Mouse (Mus musculus): ENCODE data around the gene Sh3tc1.

Sh3tc1 gene

GRCm38 (mm10) chr5:35739536-35740278 is at the start of gene Sh3tc1:
Sh3tc1 (minus strand) TSS chr5:35739987.
- 68% methylated on average over 10 of the region's 10 CpGs for WGBS

GRCm38 (mm10) chr5:35788719-35789118 is 48.9 kb upstream of the Sh3tc1 start:
- 74% methylated on average over 6 of the region's 6 CpGs for WGBS

GRCm38 (mm10) chr5:35787847-35788246 is 48.1 kb upstream of the Sh3tc1 start:
- 43% methylated on average over 12 of the region's 12 CpGs for WGBS

GRCm38 (mm10) chr5:35785853-35786252 is 46.1 kb upstream of the Sh3tc1 start:
- WGBS, result 54% methylated on average over 7 of the region's 7 CpGs

GRCm38 (mm10) chr5:35782648-35783180 is 42.9 kb upstream of the Sh3tc1 start:
- WGBS, result 54% methylated on average over 10 of the region's 10 CpGs

DNA sequence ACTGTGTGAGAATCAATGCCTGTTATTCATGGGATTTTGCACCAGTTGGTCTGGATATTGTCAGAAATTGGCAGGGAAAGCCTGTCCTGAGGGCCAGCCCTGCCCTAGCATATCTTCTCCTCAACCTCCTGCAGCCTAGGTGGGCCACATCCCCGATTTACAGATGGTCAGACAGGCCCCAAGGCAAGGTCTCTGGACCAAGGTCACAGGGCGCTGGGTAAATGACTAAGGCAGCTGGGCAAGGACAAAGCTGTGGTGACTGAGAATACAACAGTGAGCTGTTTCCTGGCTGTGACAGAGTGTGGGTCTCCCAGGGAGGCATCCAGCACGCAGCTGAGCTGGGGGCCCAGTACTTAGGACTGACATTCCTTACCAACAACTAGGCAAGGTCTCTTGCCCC is 41.3 kb upstream of the Sh3tc1 start:
- 73% methylated on average over 3 of the region's 3 CpGs for WGBS

DNA sequence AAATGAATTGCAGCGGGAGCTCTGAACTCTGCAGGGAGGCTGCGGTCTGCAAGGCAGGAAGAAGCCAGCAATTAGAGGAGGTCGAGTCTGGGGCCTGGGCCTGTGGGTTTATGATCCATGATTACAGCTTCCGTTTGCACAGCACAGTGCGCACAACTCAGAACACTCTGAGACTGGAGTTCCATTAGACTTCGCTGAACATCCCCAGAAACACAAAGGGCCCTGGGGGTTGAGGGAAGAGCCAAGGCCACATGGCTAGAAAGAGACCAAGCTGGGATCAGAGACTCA is 34.3 kb upstream of the Sh3tc1 start:
- WGBS, result 76% methylated on average over 6 of the region's 6 CpGs

DNA sequence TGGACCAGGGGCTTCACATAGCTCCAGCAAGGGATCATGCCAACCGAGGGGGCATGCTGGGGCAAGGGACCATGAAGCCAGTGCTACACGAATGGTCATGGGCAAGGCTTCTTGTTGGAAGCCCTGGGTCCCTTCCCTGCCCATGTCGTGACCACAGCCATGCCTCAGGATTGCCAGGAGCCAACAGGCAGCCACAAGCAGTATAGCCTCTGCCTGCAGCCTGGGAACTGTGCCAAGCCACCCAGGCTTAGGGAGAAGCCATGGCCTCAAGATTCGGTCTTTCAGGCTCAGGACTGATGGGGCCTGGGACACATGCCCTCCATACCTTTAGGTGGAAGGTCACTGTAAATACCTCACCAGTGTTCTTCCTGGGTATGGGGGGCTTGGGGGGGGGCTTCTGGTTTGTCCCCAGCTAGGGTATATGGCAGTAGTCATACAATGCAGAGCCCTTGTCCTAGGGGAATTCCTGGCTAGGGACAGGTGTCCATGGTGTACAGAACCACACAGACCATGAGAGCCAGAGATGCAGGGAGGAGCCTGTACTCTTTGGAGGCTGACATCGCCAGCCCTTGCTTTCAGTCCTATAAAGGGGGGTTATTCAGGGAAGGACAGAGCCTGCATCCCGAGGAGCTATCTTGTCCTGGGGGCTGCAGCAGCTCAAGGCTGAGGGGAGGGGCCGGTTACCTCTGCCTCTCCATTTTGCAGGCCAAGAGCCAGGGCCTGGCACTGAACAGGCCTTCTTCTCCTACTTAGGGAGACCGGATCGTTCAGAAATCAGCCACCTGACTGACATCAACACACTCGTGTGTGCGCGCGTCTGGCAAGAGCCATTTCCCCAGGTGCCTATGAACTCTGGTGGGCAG is 33.7 kb upstream of the Sh3tc1 start:
- 65% methylated on average over 13 of the region's 13 CpGs for WGBS

- WGBS, result 43% methylated on average over 14 of the region's 14 CpGs
These were observed 31.3 kb upstream of the Sh3tc1 start for GRCm38 (mm10) chr5:35770891-35771663.

DNA sequence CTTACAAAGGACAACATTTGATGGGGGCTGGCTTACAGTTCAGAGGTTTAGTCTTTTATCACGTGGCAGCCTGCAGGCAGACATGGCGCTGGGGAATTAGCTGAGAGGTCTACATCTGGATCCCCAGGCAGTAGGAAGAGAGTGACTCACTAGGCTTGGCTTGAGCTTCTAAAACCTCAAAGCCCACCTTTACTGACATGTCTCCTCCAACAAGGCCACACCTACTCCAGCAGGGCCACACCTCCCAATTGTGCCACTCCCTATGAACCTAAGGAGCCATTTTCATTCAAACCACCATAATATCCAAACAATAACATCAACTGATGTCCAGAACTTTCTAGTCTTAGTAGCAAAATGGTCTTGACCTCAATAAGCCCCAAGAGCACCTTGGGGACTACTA is 30.5 kb upstream of the Sh3tc1 start:
- 80% methylated on average over 2 of the region's 2 CpGs for WGBS

DNA sequence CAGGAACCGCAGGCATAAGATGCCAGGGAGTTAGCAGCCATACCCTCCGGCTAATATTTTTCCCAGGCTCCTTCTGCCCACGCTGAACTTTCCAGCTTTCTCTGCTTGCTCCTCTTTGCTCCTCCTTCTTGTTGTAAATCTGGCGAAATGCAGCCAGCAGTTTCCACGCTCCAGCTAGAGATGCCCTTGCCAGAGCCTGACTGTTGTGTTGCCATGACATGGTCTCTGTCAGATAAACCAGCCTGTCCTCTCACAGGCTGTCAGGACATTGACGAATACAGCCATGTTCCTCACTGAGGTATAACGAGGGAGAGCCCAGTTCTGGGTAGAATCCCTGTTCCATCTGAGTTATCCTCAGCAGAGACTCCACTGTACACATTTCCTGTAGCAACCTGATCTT is 29.2 kb upstream of the Sh3tc1 start:
- WGBS, result 75% methylated on average over 7 of the region's 7 CpGs

DNA sequence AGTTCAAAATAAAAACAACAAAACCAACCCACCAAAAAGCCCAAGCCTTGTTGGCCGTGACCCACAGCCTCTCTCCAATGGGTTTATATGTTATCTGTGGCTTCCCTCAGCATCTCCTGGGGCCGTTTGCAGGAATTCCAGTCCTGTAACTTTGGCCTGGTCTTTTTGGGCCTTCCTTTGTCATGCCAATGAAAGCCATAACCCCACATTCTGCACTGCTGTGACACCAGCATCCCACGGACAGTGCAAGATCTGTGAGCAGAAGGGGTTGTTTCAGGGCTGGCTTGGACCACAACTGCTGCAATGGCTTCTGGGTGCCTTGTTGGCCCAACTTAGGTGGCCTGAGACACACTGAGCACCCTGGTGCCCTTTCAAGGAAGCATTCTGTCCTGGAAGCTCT is 28.7 kb upstream of the Sh3tc1 start:
- WGBS, result 69% methylated on average over 3 of the region's 3 CpGs

DNA sequence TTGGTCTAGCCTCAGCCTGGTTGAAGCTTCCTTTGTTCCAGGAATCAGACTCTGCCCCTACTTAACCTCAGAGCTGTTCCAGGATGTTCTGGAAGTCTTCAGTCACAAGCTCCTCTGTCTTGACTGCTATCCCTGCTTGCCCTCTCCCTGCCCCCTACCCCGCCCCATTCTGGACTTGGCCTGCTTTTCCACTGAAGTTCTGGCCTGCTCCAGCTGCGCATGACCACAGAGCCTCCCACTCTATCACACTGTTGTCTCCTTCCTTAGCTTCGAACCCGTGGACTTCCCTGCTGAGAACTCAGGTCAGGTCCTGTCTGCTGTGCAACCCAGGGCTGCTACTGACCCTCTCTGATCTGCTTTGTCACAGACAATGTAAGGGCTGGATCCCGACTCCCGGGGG is 26.1 kb upstream of the Sh3tc1 start:
- WGBS, result 76% methylated on average over 6 of the region's 6 CpGs

DNA sequence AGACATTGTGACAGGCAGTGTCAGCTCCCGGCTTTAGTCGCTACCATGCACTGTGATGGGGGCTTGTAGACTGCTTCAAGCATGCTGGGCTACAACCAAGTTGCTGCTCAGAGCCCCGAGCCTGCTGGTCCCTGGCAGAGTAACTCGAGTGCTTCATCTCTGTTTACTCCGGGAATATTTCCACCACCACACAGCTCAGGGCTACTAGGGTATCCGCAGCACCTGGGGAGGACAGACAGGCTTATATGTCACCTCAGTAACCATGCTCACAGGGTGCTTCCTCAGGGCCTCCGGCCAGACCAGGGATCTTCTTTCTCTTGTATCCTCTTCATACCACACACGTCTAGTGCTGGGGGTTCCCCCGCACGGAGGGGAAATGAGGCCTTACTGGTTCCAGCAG is 23.1 kb upstream of the Sh3tc1 start:
- WGBS, result 65% methylated on average over 10 of the region's 10 CpGs

GRCm38 (mm10) chr5:35762388-35762787 is 22.6 kb upstream of the Sh3tc1 start:
- 54% methylated on average over 5 of the region's 5 CpGs for WGBS

GRCm38 (mm10) chr5:35761323-35761722 is 21.5 kb upstream of the Sh3tc1 start:
- WGBS, result 64% methylated on average over 5 of the region's 5 CpGs

- WGBS, result under 1% methylated on average over 40 of the region's 40 CpGs
These were observed 18.6 kb upstream of the Sh3tc1 start for GRCm38 (mm10) chr5:35758081-35759053.

DNA sequence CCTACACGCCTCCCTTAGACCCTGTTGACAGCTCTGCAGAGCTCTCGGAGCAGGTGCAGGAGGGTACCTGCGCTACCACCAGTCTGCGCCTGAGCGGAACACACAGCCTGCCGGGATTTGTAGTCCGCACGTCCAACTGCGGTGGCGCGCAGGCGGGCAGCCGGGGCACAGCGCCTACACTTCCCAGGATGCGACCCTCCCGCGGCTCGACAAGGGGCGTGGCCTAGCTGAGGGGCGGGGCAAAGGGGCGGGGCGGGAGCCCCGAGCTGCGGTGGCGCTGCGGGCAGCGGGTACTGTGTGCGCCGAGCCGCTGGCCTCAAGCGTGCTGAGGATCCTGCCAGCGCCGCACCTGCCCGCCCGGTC is 17.8 kb upstream of the Sh3tc1 start, which contains the start of gene Ablim2:
Gene Ablim2 (plus strand): TSS at position 242 of the 363 bp plus-strand sequence.
- under 1% methylated on average over 35 of the region's 35 CpGs for WGBS

GRCm38 (mm10) chr5:35756997-35757638 is 17.3 kb upstream of the Sh3tc1 start:
- WGBS, result 6% methylated on average over 26 of the region's 26 CpGs

GRCm38 (mm10) chr5:35756020-35756419 is 16.2 kb upstream of the Sh3tc1 start:
- 81% methylated on average over 4 of the region's 4 CpGs for WGBS

Data from cerebral cortex, adult 2 months (tissue).